Mouse (Mus musculus): Measurements from ENCODE around the gene Gtse1. TPM values are rescaled to one million over a fixed set of nuclear protein-coding genes. Genes with fewer than 3 reads are reported as not detected.
"Not testable (repeated sequence)": the region's sequence is repeated elsewhere in the genome, so short reads cannot be mapped to it uniquely, and the experiment has no call there.

Gtse1 gene
- total RNA-seq, 2 experiments from 2014 or later, result 23.2 to 23.9 TPM

DNA sequence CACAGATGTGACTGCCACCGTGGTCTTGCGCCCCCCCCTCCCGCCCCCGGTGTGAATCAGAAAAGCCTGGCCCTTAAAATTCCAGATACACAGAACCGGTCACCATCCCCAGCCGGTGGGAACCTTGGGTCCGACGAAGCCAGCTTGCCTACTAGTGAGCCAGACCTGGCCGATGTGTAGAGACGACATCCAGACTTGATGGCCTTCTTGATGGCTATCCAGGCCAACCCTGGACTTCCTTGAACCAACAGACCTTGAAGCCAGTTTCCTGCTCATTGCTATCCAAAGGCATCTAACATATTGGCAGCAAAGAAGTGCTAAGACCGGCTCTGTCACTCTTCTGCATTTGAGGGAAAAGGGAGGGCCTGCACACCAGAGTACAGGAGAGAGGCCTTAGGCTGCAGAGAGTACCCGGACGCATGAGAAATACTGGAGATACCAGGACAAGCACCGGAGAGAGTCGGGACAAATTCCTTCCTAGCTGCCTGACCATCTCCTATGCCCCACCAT is 510 bp upstream of the Gtse1 start:
- peak; percentile 34 for ATAC-seq (replicated peaks; ENCODE audit: low FRiP score, low TSS enrichment, poor library complexity, severe bottlenecking)

DNA sequence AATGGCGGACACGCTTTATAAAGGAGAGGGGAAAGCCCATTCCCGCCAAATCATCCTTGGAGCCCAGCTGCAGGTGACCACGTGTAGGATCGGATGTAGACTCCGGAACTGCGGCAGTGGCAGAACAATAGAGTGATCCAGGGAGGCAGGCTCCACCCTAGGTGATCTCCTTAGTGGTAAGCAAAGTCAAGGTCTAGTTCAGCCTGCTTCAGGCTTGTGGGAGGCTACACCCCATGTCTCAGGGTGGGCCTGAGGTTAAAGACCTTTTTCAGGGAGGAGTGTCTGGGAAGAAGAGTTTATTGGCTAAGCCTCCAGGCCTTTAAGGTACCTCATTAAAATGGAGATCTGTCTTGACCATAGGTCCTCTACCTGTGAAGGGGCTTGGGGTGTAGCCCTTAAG is 6.4 kb downstream of the Gtse1 start:
- ATAC-seq (replicated peaks; ENCODE audit: low FRiP score, low TSS enrichment, poor library complexity, severe bottlenecking), result not testable (repeated sequence)

DNA sequence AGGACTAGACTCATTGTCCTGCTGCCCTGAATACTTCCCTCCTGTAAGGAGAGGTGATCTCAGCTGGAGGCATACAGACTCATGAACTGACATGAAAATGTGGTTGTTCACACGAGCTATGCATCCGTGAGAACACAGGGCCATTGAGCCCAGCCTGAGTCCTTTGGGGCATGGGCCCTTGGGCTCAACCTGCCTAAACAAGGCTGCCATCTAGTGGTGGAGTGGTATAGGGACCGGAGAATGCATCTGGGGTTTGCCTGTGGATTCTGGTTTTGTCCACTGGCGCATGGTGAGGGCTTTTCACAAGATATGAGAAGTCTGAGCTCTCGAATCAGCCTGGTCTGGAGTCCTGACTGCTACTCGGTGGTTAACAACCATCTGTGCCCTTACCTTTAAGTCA is 8.2 kb downstream of the Gtse1 start:
- ATAC-seq (replicated peaks; ENCODE audit: low FRiP score, low TSS enrichment, poor library complexity, severe bottlenecking), result peak; percentile 84

DNA sequence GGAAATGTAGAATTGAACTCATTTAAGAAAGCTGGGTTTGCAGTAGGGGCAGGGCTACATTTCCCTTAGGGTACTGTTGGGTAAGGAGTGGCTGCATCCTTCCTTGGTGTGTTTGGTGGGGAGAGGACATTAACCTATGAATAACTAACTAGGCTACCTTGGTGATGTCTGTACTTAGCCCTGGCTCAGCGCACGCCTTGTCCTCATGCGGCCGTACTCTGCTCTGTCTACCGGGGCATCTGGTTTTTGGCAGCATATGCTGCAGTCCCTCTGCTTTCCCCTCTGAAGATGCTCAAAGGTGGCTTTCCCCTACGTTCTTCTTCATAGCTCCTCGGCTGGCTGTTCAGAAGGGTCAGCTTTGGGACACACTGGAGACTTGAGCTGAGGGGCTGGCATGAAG is 17.8 kb downstream of the Gtse1 start:
- no peak for ATAC-seq (replicated peaks; ENCODE audit: low FRiP score, low TSS enrichment, poor library complexity, severe bottlenecking)

DNA sequence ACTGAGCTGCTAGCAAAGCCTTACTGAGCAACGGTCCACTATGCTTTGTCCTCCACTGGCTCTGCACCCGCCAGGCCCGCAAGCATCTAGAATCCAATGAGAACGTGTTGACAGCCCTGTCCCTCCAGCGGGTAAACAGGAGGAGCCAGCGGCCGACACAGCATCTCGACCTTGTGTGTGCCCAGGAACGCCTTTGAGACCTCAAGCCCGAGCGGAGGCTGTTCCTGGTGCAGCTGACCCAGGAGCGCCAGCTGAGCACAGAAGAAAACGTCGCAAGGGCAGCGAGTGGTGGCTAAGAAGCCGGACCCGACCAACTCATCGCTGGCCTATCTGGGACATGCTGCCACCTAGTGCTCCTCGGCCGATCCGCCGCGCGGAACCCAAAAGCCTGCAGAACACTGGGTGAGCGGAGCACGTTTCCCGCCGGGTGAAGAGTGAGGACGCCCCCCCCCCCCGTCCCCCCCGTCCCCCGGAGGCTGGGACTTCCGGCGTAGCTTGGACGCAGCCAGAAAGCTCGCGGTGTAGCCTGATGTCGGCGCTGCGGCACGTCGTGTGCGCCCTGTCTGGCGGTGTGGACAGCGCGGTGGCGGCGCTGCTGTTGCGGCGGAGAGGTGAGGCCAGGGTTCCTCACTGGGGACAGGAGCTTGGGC is 19.4 kb downstream of the Gtse1 start, which contains the start of gene Trmu:
Trmu (plus strand) TSS at position 465 of the 650 bp plus-strand sequence.
- peak; percentile 81 for ATAC-seq (replicated peaks; ENCODE audit: low FRiP score, low TSS enrichment, poor library complexity, severe bottlenecking)

DNA sequence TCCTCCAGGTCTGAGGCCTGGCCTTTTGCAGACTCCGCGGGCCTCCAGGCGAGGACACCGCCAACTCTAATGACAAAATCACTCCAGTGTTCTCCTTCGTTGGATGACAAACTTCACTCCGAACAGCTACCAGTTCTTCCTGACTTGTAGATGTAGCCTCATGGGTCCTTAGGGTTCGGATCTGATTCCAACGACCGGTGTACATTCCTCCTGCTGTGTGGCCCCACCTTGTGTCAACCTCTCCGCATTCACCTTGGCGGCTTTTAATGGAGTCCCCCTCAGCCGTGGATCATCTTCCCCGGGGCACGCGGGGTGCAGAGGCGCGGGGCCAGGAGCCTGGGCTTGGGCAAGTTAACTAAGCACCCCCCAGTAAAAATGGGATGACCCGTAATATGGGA is 20.0 kb downstream of the Gtse1 start:
- peak; percentile 15; the same call in 1 of the 2 replicates for ATAC-seq (replicated peaks; ENCODE audit: low FRiP score, low TSS enrichment, poor library complexity, severe bottlenecking)

DNA sequence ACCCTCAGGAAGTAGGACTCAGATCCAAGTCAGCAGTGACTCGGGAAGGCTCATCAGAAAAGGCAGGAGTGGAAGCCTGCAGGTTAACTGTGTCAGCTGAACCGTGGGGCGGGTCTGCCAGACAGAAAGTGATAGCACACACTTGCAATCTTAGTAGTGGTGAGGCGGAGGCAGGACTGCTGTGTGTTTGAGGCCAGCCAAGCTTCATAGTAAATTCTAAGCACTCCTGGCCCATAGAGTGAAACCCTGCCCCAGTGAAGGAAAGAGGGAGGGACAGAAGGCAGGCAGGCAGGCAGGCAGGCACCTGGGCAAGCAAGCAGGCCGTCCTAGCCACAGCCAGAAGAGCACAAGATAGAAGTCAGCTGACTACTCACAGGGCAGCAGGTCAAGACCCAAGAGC is 26.1 kb downstream of the Gtse1 start:
- ATAC-seq (replicated peaks; ENCODE audit: low FRiP score, low TSS enrichment, poor library complexity, severe bottlenecking), result no peak

DNA sequence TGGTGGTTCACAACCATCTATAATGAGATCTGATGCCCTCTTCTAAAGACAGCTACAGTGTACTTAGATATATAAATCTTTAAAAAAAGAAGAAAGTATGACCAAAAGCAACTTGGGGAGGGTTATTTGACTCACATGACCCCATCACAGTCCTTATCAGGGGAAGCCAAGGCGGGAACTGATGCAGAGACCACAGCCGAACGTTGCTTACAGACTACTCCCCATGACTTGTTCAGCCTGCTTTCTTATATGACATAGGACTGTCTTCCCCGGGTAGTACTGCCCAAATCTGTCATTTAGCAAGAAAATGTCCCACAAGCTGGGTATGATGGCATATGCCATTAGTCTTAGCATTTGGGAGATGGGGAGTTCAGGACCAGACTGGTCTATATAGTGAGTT is 29.7 kb downstream of the Gtse1 start:
- 0 out of 2 replicates have a peak, but pooled peaks have one; percentile 51 for ATAC-seq (replicated peaks; ENCODE audit: low FRiP score, low TSS enrichment, poor library complexity, severe bottlenecking)

DNA sequence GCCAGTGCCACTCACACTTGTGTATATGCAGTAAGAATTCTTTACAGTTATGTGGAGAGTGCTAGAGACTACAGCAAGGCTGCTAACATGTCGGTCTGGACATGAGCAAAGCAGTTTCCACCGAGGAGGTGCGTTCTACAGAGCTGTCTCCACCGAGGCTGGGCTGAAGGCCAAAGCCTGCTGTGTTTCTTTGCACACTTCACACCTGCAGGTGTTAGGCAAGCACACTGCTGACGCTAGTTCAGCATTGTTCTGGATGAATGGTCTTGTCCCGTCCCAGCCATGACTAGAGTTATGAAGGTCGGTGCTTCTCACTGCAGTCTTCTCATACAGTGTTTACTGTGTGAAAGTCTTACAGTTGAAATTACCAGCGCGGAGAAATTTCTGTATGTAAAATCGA is 32.4 kb downstream of the Gtse1 start:
- ATAC-seq (replicated peaks; ENCODE audit: low FRiP score, low TSS enrichment, poor library complexity, severe bottlenecking), result no peak

DNA sequence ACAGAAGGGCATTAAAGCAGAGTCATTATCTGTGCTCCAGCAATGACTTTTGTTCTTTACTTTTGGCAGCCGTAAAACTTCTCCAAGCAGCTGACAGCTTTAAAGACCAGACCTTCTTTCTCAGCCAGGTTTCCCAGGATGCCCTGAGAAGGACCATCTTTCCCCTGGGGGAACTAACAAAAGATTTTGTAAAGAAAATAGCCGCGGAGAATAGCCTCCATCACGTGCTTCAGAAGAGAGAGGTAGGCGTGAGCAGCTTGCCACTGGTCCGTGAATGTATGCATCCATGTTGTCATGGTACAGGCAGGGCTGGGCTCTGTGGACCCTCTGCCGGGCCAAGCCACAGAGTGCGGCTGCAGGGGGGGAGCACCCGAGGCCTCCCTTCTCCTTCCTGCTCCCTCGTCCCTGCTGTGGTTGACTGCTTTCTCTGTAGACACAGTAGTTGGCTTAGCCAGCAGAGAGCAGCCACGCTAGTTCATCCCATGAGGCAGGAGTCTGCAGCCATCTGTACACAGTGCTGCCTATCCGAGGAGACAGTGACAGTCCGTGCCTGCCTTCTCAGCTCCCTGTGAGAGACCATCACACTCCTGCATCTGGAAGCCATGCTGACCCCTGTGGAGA is 33.1 kb downstream of the Gtse1 start:
- no peak for ATAC-seq (replicated peaks; ENCODE audit: low FRiP score, low TSS enrichment, poor library complexity, severe bottlenecking)

DNA sequence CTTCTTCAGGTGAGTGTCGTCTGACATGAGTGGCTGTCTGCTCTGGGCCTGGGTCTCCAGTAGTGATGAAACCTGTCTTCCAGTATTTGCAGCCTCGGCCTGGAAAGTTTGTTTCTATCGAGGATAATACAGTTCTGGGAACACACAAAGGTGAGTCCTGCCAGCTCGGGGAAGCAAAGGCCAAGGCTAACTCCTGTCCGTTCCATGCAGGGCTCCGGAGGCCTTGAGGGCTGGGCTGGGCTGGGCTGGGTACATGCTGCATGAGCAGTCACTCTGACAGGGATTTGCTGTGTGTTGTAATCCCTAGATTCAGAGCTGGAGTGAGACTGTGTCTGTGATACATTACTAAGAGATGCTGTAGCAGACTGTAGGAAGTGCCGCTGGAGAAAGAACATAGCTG is 34.3 kb downstream of the Gtse1 start:
- ATAC-seq (replicated peaks; ENCODE audit: low FRiP score, low TSS enrichment, poor library complexity, severe bottlenecking), result no peak

DNA sequence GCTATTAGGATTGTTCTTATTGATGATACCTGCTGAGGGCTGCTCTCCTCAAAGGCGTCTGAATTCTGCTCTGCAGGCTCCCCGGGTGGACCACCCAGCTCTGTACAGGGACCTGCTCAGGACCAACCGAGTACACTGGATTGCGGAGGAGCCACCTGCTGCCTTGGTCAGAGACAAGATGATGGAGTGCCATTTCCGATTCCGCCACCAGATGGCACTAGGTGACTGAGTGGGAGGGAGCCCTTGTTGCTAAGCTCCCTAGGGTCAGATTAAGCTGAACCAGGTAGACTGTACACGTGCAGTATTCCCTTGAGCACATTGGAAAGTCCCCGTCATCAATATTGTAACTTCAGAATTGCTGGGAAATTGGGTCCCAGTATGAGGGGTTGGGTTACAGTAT is 36.7 kb downstream of the Gtse1 start:
- ATAC-seq (replicated peaks; ENCODE audit: low FRiP score, low TSS enrichment, poor library complexity, severe bottlenecking), result peak; percentile 69; the same call in 1 of the 2 replicates

DNA sequence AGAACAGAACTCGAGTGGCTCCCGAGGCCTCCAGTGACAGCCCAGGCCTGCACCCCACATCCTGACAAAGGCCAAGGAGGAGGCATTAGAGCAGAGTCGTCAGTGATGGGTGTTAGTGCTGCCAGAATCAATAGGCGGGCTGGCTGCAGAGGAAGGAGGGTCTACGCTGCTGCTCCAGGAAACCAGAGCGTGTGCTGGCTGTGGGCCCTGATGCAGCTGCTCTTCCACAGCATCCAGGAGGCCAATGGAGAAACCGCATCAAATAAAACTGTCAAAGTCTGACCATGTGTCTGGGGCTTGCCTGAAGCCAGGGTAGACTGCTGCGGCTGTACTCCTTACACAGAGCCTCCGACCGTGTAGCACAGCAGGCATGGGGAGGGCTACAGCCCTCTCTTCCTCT is 37.6 kb downstream of the Gtse1 start:
- no peak for ATAC-seq (replicated peaks; ENCODE audit: low FRiP score, low TSS enrichment, poor library complexity, severe bottlenecking)

DNA sequence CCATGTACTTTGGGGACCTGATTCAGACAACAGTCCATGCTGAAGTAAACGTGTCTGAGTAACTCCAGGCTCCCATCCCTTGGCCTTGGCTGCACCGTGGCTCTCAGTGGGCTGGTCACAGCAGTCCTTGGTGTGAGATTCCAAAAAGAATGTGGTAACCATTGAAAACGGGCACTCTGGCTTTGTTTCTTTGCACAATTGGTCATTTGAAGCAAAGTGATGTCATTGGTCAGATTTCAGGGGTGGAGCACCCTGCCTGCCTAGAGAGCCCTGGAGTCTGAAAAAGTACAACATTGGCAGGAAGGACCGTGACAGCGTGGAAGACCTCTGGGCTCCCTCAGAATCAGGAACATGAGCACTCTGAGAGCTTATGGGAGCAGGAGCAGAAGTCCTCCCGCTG is 39.9 kb downstream of the Gtse1 start:
- ATAC-seq (replicated peaks; ENCODE audit: low FRiP score, low TSS enrichment, poor library complexity, severe bottlenecking), result no peak

DNA sequence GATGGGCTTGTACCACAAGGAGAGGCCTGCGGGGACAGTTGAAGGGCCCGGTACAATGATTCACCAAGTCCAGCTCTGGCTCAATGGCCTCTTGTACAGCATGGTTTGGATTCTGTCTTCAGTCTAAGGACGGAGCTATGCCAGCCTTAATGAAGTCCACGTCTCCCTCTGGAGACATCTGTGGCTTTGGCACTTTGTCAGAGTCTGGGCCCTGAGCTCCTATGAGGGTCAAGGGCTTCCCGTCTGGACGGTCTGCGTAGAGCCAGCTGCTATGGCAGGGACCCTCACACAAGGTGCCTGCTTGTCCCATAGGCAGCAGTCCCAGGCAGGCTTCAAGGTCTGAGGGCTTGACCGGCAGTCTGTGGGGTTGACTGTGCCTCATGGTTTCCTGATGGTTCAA is 40.8 kb downstream of the Gtse1 start:
- no peak for ATAC-seq (replicated peaks; ENCODE audit: low FRiP score, low TSS enrichment, poor library complexity, severe bottlenecking)

DNA sequence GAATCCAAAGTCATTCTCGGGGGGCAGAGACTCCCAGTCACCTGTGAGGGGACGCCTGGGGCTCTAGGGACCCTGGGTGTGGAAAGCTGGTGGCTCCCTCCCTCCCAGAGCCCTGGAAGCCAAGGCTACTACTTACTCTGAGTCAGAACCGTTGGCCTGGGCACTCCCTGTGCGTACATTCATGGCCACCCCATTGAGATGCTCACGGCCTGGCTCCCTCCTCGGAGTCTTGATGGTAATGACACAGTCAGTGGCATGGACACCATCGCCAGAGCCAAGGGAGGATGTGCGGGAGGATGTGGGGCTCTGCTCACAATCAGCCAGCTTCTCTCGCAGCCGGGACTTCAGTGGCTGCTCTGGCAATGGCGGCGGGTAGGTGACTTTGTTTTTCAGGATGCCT is 41.3 kb downstream of the Gtse1 start:
- no peak for ATAC-seq (replicated peaks; ENCODE audit: low FRiP score, low TSS enrichment, poor library complexity, severe bottlenecking)

DNA sequence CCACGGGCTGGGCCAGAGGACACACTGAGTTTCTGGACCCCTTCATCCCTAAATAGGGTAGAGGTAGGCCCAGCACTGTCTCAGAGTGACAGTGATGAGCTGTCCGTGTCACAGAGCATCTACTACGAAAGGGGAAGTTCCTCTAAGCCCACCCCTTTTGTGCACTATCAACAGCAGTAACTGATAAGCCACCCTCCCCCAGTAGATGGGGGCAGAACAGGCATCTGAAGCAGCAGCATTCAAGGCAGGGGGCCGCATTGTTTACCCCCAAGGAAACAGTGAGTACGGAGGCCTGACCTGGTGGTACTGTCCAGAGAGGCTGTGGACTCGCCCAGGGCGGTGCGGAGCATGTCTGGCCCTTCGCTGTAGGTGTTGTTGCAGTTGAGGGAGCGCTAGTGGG is 43.0 kb downstream of the Gtse1 start:
- ATAC-seq (replicated peaks; ENCODE audit: low FRiP score, low TSS enrichment, poor library complexity, severe bottlenecking), result no peak

DNA sequence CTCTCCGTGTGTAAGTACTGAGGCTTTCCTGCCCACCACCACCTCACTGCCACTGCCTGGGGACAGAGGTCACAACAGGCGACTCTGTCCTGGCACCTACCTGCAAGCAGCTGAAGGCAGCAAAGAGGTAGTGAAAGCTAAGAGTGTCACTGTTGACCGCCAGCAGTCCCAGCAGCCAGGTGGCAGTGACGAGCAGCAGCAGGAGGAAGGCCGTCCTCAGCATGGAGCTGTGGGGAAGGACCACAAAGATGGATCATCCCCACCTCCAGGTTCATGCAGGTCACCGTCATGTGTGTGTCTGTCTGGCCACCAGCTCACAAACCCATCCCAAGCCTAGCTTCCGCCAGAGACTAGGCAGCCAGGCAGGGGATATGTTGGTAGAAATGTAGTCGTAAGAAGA is 44.3 kb downstream of the Gtse1 start:
- no peak for ATAC-seq (replicated peaks; ENCODE audit: low FRiP score, low TSS enrichment, poor library complexity, severe bottlenecking)

DNA sequence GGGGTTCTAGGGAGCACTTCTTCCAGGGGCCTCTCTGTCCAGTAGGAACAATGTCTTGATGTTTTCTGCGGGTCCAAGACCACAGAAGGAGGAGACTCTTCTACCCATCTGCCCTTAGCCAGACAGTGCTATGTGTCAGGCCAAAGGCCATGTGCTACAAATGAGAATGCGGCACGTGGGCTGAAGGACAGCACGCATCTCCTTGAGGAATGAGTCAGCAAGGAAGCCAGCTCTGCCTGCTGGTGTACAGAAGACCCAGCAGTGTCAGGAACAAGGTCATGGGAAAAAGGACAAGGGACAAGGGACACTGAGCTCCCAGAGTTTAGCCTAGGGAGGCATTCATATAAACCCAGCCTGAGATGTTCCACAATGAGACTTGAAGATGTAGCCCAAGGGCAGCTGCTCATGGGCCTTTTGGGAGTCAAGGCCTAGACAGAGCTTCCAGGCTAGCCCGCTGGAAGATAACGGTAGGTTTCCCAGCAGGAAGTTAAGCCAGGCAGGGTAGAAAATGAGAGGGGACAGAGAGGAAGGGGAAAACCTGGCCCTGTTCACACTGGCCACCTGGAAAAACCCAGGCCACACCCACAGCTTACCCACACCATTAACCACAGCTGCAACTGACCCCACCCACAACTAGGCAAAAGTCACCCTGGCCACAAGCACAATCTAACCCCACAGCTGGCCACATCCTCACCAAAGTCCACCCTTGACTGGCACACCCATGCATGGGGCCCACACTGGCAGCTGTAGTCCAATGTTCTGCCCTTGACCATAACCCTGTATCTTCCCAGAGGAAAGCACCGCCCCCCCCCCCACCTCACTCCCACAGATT is 49.3 kb downstream of the Gtse1 start:
- ATAC-seq (replicated peaks; ENCODE audit: low FRiP score, low TSS enrichment, poor library complexity, severe bottlenecking), result peak; percentile 22; the same call in 1 of the 2 replicates

DNA sequence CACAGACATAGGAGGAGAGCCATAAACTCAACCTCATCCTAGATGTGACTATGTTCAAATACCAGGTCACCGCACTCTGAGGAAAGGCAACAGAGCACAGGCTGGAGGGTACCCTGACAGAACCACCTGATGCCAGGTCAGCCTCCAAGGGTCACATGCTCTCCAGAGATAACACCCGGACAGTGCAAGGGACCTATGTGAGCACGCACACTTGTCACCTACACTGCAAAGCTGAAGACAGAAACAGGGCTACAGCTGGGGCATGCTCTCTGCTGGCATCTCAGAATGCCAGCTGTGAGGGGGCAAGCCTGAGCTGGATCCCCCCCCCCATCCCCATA is 49.9 kb downstream of the Gtse1 start:
- 0 out of 2 replicates have a peak, but pooled peaks have one; percentile 26 for ATAC-seq (replicated peaks; ENCODE audit: low FRiP score, low TSS enrichment, poor library complexity, severe bottlenecking)

Measured in megakaryocyte-erythroid progenitor cell, adult 5-6 weeks (primary cell).